Mouse (Mus musculus) retina, adult 2 months (tissue): ENCODE measurements around the gene Nrn1.

Experiments
- DNase-seq: peaks from one replicate; pipeline ENCODE4 v3.0.0-alpha.2; 2012; ENCODE audit warnings: low read depth, low spot score

Nrn1 gene

GRCm38 (mm10) chr13:36724533-36725470 lies 10.1 kb downstream of the Nrn1 start:
- DNase-seq, result no peak

GRCm38 (mm10) chr13:36723726-36724300 lies 11.1 kb downstream of the Nrn1 start:
- DNase-seq, result no peak

GRCm38 (mm10) chr13:36722309-36722708 lies 12.6 kb downstream of the Nrn1 start:
- DNase-seq, result no peak

- DNase-seq, result no peak
Observed at GRCm38 (mm10) chr13:36720297-36721017, 14.5 kb downstream of the Nrn1 start.

- no peak for DNase-seq
Observed at GRCm38 (mm10) chr13:36717376-36717775, 17.6 kb downstream of the Nrn1 start.

GRCm38 (mm10) chr13:36716708-36717107 lies 18.2 kb downstream of the Nrn1 start:
- DNase-seq, result no peak

GRCm38 (mm10) chr13:36714101-36714500 lies 20.8 kb downstream of the Nrn1 start:
- DNase-seq, result no peak

GRCm38 (mm10) chr13:36707088-36707690 lies 27.7 kb downstream of the Nrn1 start:
- DNase-seq, result no peak

- DNase-seq, result no peak
Observed at GRCm38 (mm10) chr13:36696351-36696771, 38.6 kb downstream of the Nrn1 start.

- DNase-seq, result no peak
Observed at GRCm38 (mm10) chr13:36695516-36696201, 39.3 kb downstream of the Nrn1 start.

GRCm38 (mm10) chr13:36683581-36683980 lies 51.4 kb downstream of the Nrn1 start:
- DNase-seq, result no peak

- DNase-seq, result no peak
Observed at GRCm38 (mm10) chr13:36680690-36681355, 54.1 kb downstream of the Nrn1 start.

- DNase-seq, result no peak
Observed at GRCm38 (mm10) chr13:36679345-36679744, 55.6 kb downstream of the Nrn1 start.
